Mouse (Mus musculus): ENCODE data around the gene Yju2. TPM values are rescaled to one million over a fixed set of nuclear protein-coding genes. Genes with fewer than 3 reads are reported as not detected.

Gene Yju2
- total and polyA plus RNA-seq, 3 experiments = 10.7 to 14.4 (median 12.9) TPM

- Histone ChIP-seq H3K9ac (ENCODE audit: insufficient read depth, low read depth) (no peak overlapping the region), H3K9me3 (replicated peaks; ENCODE audit: low read length) (no peaks in the 10 kb centered on the region), H3K4me2 (ENCODE audit: insufficient read depth, low read depth, poor library complexity, severe bottlenecking) (no peak overlapping the region), H3K27ac (ENCODE audit: insufficient read depth, low read depth) (peak overlapping the region; percentile 84), H3K4me3 (replicated peaks in 1 of 3; ENCODE audit: low read depth in 2 of 3, low read length in 2 of 3, poor library complexity in 1 of 3) (no peak overlapping the region), H3K36me3 (replicated peaks in 1 of 2; ENCODE audit: control insufficient read depth in 1 of 2, insufficient read depth in 1 of 2, low read length in 1 of 2) (peaks cover 12 to 16% of the 10 kb centered on the region in 2 experiments), H3K79me2 (replicated peaks; ENCODE audit: control insufficient read depth, extremely low read depth, insufficient read depth, poor library complexity, severe bottlenecking) (peaks cover 28% of the 10 kb centered on the region), H3K27me3 (replicated peaks) (no peaks in the 10 kb centered on the region), H3K4me1 (ENCODE audit: control insufficient read depth in 1 of 2, insufficient read depth in 2 of 2) (peaks cover 34 to 63% of the 10 kb centered on the region in 2 experiments)
- no peak for TF ChIP-seq USF1 (IDR thresholded peaks at IDR 0.05; ENCODE audit: low read depth, low read length)
- TF ChIP-seq ETS1 (conservative IDR thresholded peaks at IDR 0.05; ENCODE audit: low read depth, low read length) = no peak
- no peak for TF ChIP-seq RAD21 (IDR thresholded peaks at IDR 0.05; ENCODE audit: low read depth, low read length)
- no peak for TF ChIP-seq E2F4 (IDR thresholded peaks at IDR 0.05; ENCODE audit: insufficient replicate concordance, low read depth, low read length)
- TF ChIP-seq ZKSCAN1 (IDR thresholded peaks at IDR 0.05; ENCODE audit: borderline replicate concordance, low read depth, low read length) = no peak
- no peak for TF ChIP-seq ZC3H11A (IDR thresholded peaks at IDR 0.05; ENCODE audit: low read depth, low read length)
- TF ChIP-seq MAZ (IDR thresholded peaks at IDR 0.05; ENCODE audit: low read depth, low read length) = no peak
- TF ChIP-seq ZMIZ1 (IDR thresholded peaks at IDR 0.05; ENCODE audit: low read depth, low read length) = no peak
- no peak for TF ChIP-seq POLR2A (IDR thresholded peaks at IDR 0.05; ENCODE audit: low read depth, low read length)
- no peak for TF ChIP-seq IRF4 (IDR thresholded peaks at IDR 0.05; ENCODE audit: low read depth, low read length)
- no peak for TF ChIP-seq RCOR1 (conservative IDR thresholded peaks at IDR 0.05; ENCODE audit: low read depth, low read length)
- DNase-seq (ENCODE audit: extremely low read depth) = no peak
- dilution Hi-C loops (cut with MboI; ENCODE audit: extremely low pct_ligation_motif_present, extremely low pct_unique_long_range_greater_than_20kb, low sequenced_read_pairs) = no loop called here
- in situ Hi-C loops (cut with MboI; ENCODE audit: low pct_ligation_motif_present, low pct_unique_long_range_greater_than_20kb, low sequenced_read_pairs) = loop anchor here (10.0 kb wide), 1 partner anchor 56 kb away; the partner anchor contains the start of gene Zfp959
These were observed 8.3 kb upstream of the Yju2 start for GRCm38 (mm10) chr17:55950601-55951000.

- H3K4me1 ChIP-seq (ENCODE audit: control insufficient read depth in 1 of 2, insufficient read depth in 2 of 2) = peaks cover 38 to 64% of the 10 kb centered on the region in 2 experiments
- in situ Hi-C loops (cut with MboI; ENCODE audit: low pct_ligation_motif_present, low pct_unique_long_range_greater_than_20kb, low sequenced_read_pairs) = loop anchor here (10.0 kb wide), 1 partner anchor 57 kb away; the partner anchor contains the start of gene Zfp959
- peak overlapping the region; percentile 42 for H3K4me2 ChIP-seq (ENCODE audit: insufficient read depth, low read depth, poor library complexity, severe bottlenecking)
- peak overlapping the region; percentile 68 to 75 (median 72) for H3K4me3 ChIP-seq (replicated peaks in 1 of 3; ENCODE audit: low read depth in 2 of 3, low read length in 2 of 3, poor library complexity in 1 of 3)
- DNase-seq (ENCODE audit: extremely low read depth) = peak; percentile 73
- peak overlapping the region; percentile 97 for H3K27ac ChIP-seq (ENCODE audit: insufficient read depth, low read depth)
- H3K9ac ChIP-seq (ENCODE audit: insufficient read depth, low read depth) = peak overlapping the region; percentile 11
- dilution Hi-C loops (cut with MboI; ENCODE audit: extremely low pct_ligation_motif_present, extremely low pct_unique_long_range_greater_than_20kb, low sequenced_read_pairs) = no loop called here
- no peaks in the 10 kb centered on the region for H3K9me3 ChIP-seq (replicated peaks; ENCODE audit: low read length)
- TF ChIP-seq MAZ (IDR thresholded peaks at IDR 0.05; ENCODE audit: low read depth, low read length) (peak; percentile 87; the same call in 1 of the 2 replicates), MAFK (IDR thresholded peaks at IDR 0.05; ENCODE audit: insufficient replicate concordance, low read length) (no peak), CHD1 (IDR thresholded peaks at IDR 0.05; ENCODE audit: low read depth, low read length) (no peak), GABPA (IDR thresholded peaks at IDR 0.05; ENCODE audit: insufficient replicate concordance, low read depth, low read length) (no peak), SMC3 (IDR thresholded peaks at IDR 0.05; ENCODE audit: low read depth, low read length) (0 out of 2 replicates have a peak, but pooled peaks have one; percentile 1), CTCF (conservative IDR thresholded peaks at IDR 0.05 in 1 of 2, IDR thresholded peaks at IDR 0.05 in 1 of 2; ENCODE audit: low read depth in 2 of 2, low read length in 2 of 2) (no peak), TCF12 (IDR thresholded peaks at IDR 0.05; ENCODE audit: low read depth, low read length) (no peak), BHLHE40 (IDR thresholded peaks at IDR 0.05; ENCODE audit: low read depth, low read length) (no peak), ZMIZ1 (IDR thresholded peaks at IDR 0.05; ENCODE audit: low read depth, low read length) (no peak), CHD2 (IDR thresholded peaks at IDR 0.05; ENCODE audit: low read length) (peak; percentile 51; the same call in 1 of the 2 replicates), UBTF (IDR thresholded peaks at IDR 0.05; ENCODE audit: low read depth, low read length) (0 out of 2 replicates have a peak, but pooled peaks have one; percentile 26), E2F4 (IDR thresholded peaks at IDR 0.05; ENCODE audit: insufficient replicate concordance, low read depth, low read length) (no peak), NELFE (IDR thresholded peaks at IDR 0.05; ENCODE audit: low read depth, low read length) (no peak; the same call in 1 of the 2 replicates), ZC3H11A (IDR thresholded peaks at IDR 0.05; ENCODE audit: low read depth, low read length) (no peak)
- no peaks in the 10 kb centered on the region for H3K27me3 ChIP-seq (replicated peaks)
- peaks cover 23 to 29% of the 10 kb centered on the region in 2 experiments for H3K36me3 ChIP-seq (replicated peaks in 1 of 2; ENCODE audit: control insufficient read depth in 1 of 2, insufficient read depth in 1 of 2, low read length in 1 of 2)
- peaks cover 32% of the 10 kb centered on the region for H3K79me2 ChIP-seq (replicated peaks; ENCODE audit: control insufficient read depth, extremely low read depth, insufficient read depth, poor library complexity, severe bottlenecking)
These were observed 6.9 kb upstream of the Yju2 start for GRCm38 (mm10) chr17:55952041-55952440.
